18 mouse cellular contexts compared by ENCODE assay signal in the genomic region with DNA sequence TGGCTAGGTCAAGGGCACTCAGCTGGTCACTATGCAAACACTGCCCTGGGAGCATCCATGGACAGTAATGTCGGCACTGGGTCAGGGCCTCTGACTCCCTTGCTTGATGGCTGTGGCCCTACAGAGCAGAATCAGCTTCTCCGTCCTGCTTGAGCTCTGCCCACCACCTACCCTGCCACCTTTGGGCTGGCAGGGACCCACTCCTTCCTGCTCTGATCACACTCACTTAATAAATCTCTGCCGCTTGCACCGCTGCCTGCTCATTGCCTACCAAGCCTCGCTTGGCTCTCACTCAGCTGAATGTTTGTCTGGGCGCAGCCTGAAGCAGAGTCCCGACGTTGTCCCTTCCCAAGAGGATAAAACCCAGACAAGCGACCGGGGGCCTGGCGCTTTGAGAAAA. TPM values are rescaled to one million over a fixed set of nuclear protein-coding genes. Genes with fewer than 3 reads are reported as not detected.
DNase-seq lines count a peak whose midpoint lies in the region; TF ChIP-seq lines count a peak whose summit lies in the region.
"Had no signal": no experiment of that assay in that cellular context is flagged by ENCODE, and none has a peak within 500 bp of the region (broad histone marks: within the 10 kb centered on the region; RNA-seq: fewer than 3 reads in every experiment).

No protein-coding gene starts in this region.

- 67% methylated on average over 11 of the region's 11 CpGs for WGBS in kidney, adult 2 months

- TF ChIP-seq CTCF in kidney, adult 2 months (conservative IDR thresholded peaks at IDR 0.05; ENCODE audit: insufficient read depth, insufficient read length, low read depth, low read length): no peak

- DNase-seq in cerebellum, postnatal 25 days: peak; percentile 1 to 5
- no peak for DNase-seq in cerebellum, adult 18-20 months
- DNase-seq in kidney, adult 2 months: peak; percentile 0
- DNase-seq in kidney, adult 11 months: no peak
- DNase-seq in ovary, adult 18-20 months (ENCODE audit: low spot score): peak; percentile 1
- no peak for DNase-seq in ovary, postnatal 36 days (ENCODE audit: low spot score)
- peak; percentile 6 for DNase-seq in right cerebral cortex, postnatal 4 days
- DNase-seq: B cell, adult 2 months; kidney, adult 18-20 months; liver, embryonic 13.5 days; thymus, postnatal 14 days had no signal

- TF ChIP-seq POLR2A in kidney, adult 2 months (IDR thresholded peaks at IDR 0.05; ENCODE audit: low read depth, low read length): no peak

- no peak overlapping the region for H3K4me3 ChIP-seq in kidney, adult 2 months (ENCODE audit: insufficient read depth, low read depth, low read length)
- H3K4me3 ChIP-seq: embryonic facial prominence, embryonic 12.5 days; forebrain, embryonic 15.5 days; heart, embryonic 13.5 days; liver, embryonic 13.5 days; megakaryocyte, embryonic 14.5 days; midbrain, embryonic 15.5 days had no signal

- H3K27me3 ChIP-seq in kidney, adult 2 months (replicated peaks; ENCODE audit: control insufficient read depth, insufficient read depth, low read length): no peaks in the 10 kb centered on the region
- H3K27me3 ChIP-seq: embryonic facial prominence, embryonic 12.5 days; forebrain, embryonic 15.5 days; heart, embryonic 13.5 days; liver, embryonic 13.5 days; midbrain, embryonic 15.5 days had no signal

- H3K4me1 ChIP-seq in kidney, adult 2 months (ENCODE audit: control insufficient read depth, insufficient read depth, low read length): no peaks in the 10 kb centered on the region
- H3K4me1 ChIP-seq: embryonic facial prominence, embryonic 12.5 days; forebrain, embryonic 15.5 days; heart, embryonic 13.5 days; liver, embryonic 13.5 days; midbrain, embryonic 15.5 days had no signal

- no peak overlapping the region for H3K27ac ChIP-seq in kidney, adult 2 months (ENCODE audit: insufficient read depth, low read depth, low read length)
- H3K27ac ChIP-seq: embryonic facial prominence, embryonic 12.5 days; forebrain, embryonic 15.5 days; heart, embryonic 13.5 days; hindbrain, postnatal 0 days; liver, embryonic 13.5 days; midbrain, embryonic 15.5 days; stomach, postnatal 0 days had no signal

- no peaks in the 10 kb centered on the region for H3K36me3 ChIP-seq in kidney, adult 2 months (ENCODE audit: control insufficient read depth, insufficient read depth, low read length)

RNA-seq across cellular contexts. Expression of gene Acap3, which starts 15.4 kb away (rescaled TPM):
- 14.6 and 18.3 TPM in 2 replicates for polyA plus RNA-seq in kidney, adult 2 months (2012; rRNA removed)

RNA-seq across cellular contexts. Expression of gene Pusl1, which starts 15.4 kb away (rescaled TPM):
- polyA plus RNA-seq in kidney, adult 2 months (2012; rRNA removed): 27.3 and 34.1 TPM in 2 replicates

RNA-seq across cellular contexts. Expression of gene Ube2j2, which starts 36.6 kb away (rescaled TPM):
- polyA plus RNA-seq in kidney, adult 2 months (2012; rRNA removed): 47.3 and 48.0 TPM in 2 replicates

RNA-seq across cellular contexts. Expression of gene Ints11, which starts 37.7 kb away (rescaled TPM):
- 26.0 and 28.9 TPM in 2 replicates for polyA plus RNA-seq in kidney, adult 2 months (2012; rRNA removed)

RNA-seq across cellular contexts. Expression of gene Cptp, which starts 37.8 kb away (rescaled TPM):
- polyA plus RNA-seq in kidney, adult 2 months (2012; rRNA removed): 46.2 and 53.1 TPM in 2 replicates

Comparison
In these comparisons a context has a peak if more than half of its experiments do, and no peak if none do; other contexts are left out.
1. DNase-seq: peak in cerebellum, postnatal 25 days (2 of 2), kidney, adult 2 months (single experiment), ovary, adult 18-20 months (single experiment) and right cerebral cortex, postnatal 4 days (single experiment); none in cerebellum, adult 18-20 months (0 of 2), kidney, adult 11 months (single experiment) and ovary, postnatal 36 days (single experiment).